Mouse (Mus musculus) WW6 (cell line): Measurements from ENCODE around the gene Tcirg1.

ENCODE experiments used
- DNase-seq: peaks from one replicate; pipeline ENCODE4 v3.0.0-alpha.2; 2013; ENCODE audit warnings: low read depth, low spot score

The Tcirg1 gene

DNA sequence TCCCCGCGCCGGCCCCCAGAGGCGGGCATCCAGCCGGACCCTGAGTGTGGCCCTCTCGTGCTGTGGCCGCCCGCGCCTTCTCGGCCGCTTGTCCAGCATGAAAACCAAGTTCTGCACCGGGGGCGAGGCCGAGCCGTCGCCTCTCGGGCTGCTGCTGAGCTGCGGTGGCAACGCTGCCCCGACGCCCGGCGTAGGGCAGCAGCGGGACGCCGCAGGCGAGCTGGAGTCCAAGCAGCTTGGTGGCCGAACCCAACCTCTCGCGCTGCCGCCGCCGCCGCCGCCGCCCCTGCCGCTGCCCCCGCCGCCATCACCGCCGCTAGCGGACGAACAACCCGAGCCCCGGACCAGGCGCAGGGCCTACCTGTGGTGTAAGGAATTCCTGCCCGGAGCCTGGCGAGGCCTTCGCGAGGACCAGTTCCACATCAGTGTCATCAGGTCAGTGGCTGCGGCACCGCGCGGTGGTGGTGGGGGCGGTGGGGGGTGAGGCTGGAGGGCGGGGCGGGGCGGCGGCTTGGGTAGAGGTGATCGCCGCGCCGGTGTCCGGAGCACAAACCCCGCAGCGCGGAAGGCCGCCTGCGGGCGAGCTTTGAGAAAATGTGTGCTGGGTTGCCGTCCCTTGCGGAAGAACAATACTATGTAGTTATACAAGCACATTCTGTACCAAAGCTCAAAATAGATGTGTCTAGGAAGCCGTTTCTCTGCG, 54.8 kb downstream of the Tcirg1 start:
- no peak for DNase-seq

DNA sequence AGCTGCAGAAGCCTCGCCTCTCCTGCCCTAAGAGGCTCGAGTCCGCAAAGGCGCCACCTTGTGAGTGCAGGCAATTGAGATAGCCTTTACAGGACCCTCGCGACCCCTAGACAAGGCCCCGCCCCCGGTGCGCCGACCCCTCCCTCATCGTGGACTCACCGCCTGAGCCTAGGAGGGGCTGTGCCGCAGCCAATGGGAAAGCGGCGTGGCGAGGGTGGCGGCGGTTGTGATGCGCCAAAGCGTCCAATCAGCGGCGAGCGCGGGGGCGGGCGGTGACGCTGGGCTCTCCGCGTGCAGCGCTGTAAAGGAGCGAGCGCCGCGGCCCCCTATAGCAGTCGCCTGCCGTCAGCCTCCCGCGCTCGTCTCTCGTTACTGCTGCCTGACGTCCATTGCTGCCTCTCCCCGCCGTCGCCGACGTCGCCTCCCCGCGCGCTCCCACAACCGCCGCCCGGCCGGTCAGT, 55.4 kb downstream of the Tcirg1 start, which contains the start of gene Chka:
Gene Chka, plus strand, starts transcription at position 272 of the 461 bp plus-strand sequence.
- peak; percentile 91 for DNase-seq

DNA sequence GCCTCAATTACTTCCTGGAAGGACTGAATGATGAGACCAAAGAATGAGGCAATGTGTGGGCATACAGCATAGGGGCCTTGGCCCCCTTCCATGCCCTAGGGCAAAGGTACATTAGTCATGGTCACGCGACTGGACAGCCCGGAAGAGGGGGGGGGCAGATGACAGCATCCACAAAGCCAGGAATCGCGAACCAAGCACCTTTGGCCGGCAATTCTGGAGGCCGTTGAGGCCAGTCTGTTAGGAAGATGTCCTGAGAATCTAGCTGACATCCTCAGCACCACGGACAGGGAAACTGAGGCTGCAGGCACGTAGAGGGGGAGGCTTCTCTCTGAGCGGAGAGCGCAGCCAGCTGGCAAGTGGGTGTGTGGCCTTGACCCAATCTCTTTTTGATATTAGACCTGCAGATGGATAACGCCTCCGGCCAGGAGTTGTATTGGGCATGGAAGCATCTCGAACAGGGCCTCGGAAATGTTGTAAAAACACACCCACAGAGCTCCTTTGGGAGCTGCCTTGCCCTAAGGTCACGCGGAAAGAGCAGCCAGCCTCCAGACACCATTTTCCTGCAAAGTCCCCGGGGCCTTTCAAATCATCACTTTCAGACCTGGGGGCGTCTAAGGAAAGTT, 56.0 kb downstream of the Tcirg1 start:
- peak; percentile 50 for DNase-seq

DNA sequence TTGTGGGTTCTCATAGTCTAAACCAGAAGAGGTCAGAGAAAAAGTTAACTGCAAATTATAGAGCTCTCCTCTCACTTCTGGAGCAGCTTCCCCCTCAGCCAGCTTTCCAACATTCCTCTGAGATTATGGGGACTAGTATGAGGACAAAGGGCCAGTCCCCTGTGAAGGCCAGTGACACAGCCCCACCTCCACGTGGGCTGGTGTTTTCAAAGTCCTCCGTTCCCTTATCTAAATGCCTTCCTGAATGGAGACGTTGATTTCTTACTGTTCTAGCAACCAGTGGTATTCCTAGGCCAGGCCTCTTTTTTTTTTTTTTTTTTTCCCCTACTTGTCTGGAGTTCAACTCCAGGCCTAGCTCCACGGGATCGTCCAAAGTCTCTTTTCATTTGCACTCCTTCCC, 56.9 kb downstream of the Tcirg1 start:
- DNase-seq: no peak

DNA sequence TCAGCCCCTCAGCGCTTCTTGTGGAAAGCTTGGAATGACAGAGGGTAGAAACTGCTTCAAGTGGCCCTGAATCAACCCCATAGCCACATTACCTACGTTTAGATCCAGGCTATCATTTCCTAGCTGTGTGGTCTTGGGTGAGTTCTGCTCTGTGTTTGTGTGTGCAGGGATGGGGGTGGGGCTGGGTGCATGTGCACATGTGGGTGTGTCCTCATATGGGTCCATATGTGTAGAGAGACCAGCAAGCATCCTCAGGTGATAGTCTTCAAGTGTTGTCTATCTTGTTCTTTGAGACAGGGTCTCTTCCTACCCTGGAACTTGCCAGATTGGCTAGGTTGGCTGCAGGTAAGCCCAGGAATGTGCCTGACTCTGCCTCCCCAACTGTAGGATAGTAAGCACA, 57.7 kb downstream of the Tcirg1 start:
- no peak for DNase-seq

DNA sequence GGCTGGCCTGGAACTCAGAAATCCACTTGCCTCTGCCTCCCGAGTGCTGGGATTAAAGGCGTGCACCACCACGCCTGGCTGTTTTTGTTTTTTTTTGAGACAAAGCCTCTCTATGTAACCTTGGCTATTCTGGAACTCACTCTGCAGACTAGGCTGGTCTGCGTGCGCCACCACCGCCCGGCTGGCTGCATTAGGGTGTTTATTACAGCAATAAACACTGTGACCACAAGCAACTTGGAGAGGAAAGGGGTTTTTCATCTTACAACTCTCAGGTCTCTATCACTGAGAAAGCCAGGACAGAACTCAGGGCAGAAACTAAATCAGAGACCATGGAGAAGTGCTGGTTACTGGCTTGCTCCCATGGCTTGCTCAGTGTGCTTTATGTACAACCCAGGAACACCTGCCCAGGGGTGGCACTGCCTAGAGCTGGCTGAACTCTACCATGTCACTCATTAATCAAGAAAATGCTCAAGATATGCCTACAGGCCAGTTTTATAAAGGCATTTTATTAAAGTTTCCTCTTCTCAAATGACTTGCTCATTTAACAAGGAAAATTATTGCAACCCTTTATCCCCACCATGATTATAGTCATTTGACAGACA, 58.6 kb downstream of the Tcirg1 start:
- no peak for DNase-seq

DNA sequence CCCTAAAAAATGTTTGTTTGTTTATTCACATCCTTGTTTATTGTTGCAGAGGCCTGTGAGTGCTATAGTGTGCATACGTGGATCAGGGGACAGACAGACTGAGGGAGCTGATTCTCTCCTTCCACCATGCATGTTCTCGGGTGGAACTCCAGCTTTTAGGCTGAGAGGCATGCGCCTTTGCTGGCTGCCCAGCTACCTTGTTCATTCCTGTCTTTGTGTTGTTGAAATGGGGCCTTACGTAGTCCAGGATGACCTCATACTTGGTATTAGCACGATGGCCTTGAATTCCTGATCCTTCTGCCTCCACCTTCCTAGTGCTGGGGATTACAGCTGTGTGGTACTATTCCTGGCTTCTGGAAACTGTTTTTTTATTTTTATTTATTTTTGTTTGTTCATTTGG, 59.2 kb downstream of the Tcirg1 start:
- DNase-seq: no peak

DNA sequence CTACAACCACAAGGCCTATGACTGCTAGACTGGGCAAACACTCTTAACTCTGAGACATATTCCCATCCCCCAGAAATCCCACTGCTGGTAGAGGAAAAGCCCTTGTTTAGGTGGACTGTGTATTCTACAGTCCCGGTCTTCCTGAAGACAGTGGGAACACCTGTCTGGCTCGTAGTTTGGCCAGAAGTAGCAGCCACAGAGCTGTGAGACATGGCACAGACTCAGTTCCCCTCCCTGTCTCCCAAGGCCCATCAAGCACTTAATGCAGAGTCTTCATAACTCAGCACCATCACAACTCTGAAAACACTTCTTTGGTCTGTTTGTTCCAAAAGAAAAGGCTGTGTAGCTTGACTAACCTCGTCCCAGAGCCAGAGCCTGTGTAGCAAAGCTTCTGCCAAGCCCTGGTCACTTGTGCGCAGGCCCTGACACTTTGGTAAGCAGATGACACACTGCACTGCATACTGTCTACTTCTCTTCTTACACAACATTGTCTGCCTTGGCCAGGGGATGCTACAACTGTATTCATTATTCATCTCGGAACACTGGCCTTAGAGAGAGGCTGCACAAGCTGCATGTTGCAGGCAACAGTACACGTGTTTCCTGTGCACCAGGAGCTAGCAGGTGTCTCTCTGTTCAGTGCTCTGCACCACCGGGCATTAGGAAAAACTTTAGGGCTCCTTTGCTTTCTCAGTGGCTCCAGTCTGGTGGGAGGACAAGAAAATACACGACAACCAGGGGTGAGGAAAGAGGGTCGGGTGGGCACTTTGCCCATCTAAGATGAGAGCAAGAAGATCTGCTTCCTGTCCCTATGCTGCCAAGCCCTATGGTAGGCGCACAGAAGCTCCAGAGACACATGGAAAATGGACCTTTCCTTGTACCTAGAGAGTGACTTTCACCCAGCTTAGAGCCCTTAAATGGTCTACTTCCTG, 60.0 kb downstream of the Tcirg1 start:
- no peak for DNase-seq
